Mouse (Mus musculus) liver, adult 2 months (tissue): ENCODE data around the gene Gpatch2.

Experiments used
- CTCF ChIP-seq: fragments of 200-500 bp; IDR thresholded peaks from 2 replicates; pipeline ENCODE4 v1.5.1; 2011; ENCODE audit warnings: low read depth, low read length, control low read depth
- POLR2A ChIP-seq: fragments of 200-500 bp; IDR thresholded peaks from 2 replicates; pipeline ENCODE4 v1.6.1; 2011; ENCODE audit warnings: low read length, control low read depth; ENCODE audit not compliant: insufficient read depth; ENCODE audit errors: extremely low read depth

DNA sequence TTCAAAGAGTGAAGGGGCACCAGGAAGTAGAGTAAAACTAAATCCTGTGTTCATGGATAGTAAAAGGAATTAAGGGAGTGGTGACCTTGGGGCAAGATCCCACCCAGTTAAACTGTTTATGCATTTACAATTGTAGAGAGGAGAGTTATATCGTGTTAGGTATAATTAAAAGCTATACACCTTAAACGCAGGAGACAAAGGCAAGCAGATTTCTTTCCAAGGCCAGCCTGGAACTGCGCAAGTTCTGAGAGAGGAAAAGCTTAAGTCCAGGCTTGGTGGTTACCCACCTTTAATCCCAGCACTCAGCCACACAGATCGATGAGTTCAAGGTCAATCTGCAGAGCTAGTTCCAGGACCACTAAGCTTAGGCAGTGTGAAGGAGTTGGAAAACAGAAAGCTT lies 4.6 kb upstream of the Gpatch2 start:
- TF ChIP-seq POLR2A (no peak), CTCF (no peak)
